Mouse (Mus musculus) cerebellum, adult 8-10 months (tissue): ENCODE data around the gene Lif.

Source experiments
- DNase-seq: peaks from one replicate; pipeline ENCODE4 v3.0.0; 2022

The Lif gene

DNA sequence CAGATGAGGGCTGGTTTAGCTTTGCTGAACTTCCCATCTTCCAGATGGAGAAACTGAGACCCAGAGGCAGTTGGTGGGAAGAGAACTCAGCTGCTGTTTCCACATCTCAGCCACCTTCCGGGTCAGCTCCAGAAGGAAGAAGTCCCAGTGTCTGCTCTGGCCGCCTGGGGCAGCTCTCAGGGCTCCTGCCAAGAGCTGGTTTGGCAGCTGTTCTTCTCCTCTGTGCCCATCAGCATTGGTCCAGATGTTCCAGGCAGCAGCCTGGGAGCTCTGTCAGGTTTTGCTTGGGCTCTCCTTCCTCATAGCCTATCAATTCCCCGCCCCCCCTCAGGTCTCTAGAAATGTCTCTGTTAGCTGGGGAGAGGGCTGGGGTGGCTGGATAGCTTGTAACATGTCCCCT is 43.3 kb downstream of the Lif start:
- no peak for DNase-seq

DNA sequence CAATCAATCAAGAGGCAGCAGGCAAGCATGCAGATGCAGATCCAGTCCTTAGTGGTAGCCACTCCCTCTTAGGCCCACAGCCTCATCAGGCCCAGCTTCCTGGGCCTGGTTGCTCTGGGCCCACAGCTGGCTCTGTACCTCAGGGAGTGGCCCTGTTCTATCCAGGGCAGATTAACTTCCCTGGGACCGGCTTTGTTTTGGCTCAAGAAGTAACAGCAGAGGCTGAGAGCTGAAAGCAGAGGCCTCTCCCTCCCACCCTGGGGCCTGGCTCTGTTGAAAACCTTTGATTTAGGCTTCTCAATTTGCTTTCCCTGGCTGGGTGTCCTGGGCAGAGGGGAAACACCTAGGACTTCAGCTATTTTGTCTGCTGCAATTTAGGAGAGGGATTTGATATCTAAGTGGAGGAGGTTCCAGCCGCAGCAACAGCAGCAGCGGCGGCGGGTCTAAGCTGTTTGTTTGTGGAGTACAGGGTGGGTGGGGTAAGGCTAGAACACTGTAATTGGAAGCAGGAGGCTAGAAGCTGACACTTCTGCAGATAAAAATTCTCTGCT is 45.1 kb downstream of the Lif start:
- no peak for DNase-seq

DNA sequence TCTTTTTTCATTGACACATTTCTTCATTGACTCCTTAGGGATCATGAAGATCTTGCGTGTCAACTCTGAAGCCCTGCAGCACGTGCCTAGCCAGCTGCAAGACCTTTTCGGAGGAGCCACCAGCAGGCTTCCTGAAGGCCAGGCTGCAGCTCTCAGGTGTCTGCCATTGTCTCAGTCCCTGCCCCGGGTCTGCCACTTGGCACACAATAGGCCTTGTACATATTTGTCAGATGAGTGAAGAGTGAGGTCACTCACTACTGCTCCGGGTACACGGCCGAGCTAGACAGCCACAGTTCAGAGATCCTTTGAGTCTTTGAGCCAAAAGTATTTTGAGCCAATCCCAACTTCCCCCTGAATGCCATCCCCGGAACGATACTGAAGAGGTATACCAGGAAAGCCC is 45.7 kb downstream of the Lif start:
- no peak for DNase-seq

DNA sequence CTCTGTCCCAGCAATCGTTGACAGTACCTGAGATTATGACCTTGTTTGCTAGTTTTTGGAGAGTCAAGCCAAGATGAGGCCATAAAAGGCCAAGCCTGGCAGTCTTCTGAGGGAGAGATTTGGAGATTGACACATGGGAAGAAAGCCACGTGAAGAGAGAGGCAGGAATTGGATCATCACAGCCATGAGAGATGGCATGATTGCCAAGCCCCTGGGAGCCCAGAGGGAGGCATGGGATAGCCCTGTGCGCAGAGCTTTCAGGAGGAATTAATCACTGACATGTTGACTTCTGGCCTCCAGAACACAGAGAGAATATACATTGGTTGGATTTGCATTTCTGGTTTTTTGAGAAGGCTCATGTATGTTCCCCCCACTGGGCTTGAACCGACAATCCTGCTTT is 46.8 kb downstream of the Lif start:
- DNase-seq, result no peak

DNA sequence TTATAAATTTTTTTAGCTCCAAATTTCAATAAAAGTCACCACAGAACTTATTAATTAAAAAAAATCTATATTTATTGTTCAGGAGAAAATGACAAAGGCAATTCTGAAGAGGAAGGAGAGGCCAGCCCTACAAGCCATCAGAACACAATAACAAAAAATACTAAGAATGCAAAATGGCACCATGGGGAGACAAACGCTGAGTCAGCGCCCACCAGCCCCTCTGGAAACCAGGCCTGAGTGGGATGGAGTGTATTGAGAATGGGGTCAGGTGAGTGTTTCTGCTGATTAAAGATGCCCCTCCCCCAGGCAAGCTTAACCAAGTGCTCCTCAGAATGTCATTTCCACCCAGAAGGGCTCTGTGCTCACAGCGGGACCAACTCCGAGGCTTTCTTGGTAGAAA is 47.7 kb downstream of the Lif start:
- DNase-seq, result no peak

DNA sequence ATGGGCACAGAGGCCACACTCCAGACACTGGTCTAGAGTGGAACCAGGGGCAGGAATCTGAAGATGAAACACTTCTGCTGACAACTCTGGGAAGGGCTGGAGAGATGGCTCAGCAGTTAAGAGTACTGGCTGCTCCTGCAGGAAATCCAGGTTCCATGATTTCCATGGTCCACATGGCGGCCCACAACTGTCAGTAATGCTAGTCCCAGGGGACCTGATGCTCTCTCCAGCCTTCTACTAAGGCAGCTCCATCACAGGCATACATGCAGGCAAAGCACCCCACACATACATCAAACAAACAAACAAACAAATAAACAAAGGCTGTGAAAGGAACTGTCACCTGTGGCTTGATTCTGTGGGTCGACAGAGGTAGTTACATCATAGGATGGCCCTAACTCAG is 48.7 kb downstream of the Lif start:
- DNase-seq, result no peak

DNA sequence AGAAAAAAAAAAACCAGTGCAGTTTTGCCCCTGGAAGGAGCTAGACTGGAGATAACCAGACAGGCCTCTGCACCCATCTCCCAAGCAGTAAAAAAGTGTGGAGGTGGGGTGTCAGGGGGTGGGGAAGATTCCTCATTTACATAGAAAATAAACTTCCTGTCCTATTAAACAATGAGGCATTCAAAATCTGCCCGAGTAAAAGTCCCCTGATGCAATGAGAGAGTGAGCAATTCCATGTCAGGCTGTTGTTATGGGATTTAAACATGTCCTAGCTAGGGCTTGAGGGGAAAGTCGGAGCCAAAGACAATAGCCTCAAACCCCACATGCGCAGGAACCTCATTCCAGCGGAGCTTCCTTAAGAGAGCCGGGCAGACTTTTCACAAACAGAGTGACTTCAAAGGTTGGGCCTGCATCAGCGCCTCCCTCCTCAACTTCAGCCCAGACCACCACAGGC is 50.7 kb downstream of the Lif start:
- no peak for DNase-seq

DNA sequence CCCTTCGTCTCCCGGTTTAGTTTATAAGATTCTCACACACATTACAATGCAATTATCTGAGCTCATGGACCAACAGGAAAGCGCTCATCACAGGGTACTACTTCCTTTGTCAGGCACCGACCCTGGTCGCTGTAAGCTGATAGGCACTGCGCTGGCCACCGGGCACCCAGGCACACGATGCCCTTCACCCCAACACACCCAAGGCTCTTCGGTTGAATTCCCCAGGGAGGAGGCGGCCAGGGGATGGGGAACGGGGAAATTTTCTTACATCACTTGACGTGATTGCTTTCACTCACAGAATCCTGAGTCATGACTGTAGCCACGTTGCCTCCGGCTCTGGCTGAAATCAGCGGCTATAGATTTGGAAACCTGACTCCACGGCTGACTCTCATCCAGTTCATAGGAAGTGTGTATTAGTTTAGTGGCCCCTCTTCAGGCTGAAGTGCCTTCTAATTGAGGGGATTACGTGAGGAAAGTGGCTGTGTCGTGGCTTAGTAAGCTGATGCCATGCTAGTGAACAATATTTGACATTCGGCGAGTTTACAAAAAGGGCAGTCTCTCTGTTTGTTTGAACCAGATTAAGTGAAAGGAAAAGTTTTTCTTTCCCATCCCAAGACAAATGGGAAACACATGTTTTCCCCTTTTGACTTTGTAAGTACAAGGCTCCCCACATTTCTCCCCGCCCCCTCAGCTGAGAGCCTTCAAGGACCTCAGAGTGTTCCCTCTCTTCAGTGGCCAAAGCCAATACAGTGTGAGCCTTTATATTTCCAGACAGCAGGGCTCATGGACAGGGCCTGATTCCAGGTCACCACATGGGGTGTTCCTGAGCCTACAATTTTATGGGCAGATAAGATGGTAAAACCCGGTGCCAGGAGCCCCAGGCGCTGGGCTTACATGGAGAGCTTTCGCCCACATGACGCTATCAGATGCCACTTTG is 51.4 kb downstream of the Lif start:
- no peak for DNase-seq

DNA sequence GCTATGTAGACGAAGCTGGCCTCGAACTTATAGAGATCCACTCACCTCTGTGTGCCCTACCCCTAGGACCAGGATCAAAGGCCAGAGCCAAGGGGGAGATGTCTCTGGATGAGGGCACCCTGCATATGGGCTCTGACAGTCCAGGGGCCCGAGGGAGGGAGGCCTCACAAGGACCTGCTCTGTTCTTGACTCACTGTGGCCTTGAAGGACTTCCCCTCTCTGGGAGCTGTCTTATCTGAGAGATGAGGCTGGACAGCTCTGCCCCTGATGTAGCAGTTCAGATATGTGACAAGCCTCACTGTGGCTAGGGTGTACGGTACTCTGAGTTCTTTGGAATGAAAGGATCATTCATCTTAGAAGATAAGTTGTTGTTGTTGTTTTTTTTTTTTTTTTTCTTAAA is 52.3 kb downstream of the Lif start:
- DNase-seq, result no peak

DNA sequence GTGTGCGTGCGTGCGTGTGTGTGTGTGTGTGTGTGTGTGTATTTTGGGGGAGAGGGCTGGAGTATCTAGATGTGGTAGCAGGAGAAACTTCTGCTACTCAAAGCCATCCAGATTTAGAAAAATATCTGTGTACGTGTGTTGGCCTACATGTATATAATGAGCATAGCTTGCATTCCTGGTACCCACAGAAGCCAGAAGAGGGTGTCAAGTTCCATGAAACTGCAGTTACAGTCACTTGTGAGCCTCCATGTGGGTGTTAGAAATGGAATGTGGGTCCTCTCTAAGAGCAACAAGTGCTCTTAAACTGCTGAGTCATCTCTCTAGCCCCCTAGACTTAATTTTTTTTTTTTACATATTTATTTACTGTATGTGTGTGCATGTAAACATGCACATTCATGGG is 53.0 kb downstream of the Lif start:
- DNase-seq, result no peak

DNA sequence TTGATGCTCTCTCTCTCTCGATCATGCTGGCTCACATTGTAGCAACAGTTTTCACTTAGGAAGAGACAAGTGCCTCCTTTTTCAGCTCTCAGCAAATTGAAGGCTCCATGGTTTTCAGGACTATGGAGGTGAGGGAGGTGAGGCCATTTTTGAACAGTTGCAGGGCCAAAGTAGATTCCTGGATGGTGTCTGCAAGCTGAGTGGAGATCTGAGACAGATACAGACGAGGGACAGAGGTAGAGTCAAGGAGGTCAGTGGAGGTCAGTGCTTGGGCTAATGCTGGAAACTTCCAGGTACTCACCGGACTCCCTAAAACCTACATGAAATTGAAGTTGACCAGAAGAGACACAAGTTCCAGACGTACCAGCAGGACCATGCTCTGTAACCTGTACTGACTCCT is 54.8 kb downstream of the Lif start:
- DNase-seq, result no peak

DNA sequence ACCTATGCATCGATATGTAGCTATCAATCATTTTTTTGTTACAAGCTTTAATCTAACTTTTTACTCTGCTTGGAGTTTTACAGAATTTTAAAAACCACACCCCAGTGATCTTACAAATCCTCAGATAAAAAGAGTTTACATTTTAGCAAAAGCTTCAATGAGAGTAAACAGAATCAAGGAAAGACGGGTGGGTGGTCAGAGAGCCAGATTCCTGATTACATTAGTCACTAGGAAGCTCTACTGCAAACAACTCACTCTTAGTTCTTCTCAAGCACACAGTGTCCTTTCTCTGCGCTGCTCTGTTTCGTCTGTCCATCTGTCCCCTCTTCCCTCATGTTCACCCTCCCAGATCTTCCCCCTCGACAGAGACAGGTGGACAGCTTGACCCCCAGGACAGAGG is 59.9 kb downstream of the Lif start:
- no peak for DNase-seq

DNA sequence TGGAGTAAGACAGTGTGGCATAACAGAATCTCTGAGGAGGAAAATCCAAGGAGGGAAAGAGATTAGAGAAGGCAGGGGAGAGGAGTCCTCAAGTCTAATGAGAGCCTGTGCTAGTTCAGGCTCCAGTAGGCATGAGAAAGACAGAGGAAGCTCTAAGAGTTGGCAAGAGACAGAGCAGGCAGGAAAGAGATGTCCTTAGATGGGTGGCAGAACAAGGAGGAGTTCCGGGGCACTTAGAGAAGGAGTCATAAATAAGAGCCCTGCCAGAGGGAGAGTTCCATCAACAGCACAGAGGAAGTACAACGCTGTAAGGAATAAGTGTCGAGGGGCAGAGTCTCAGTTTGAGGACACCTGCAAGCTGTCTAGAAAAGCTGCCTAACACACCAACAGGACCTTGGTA is 60.7 kb downstream of the Lif start:
- DNase-seq, result no peak

DNA sequence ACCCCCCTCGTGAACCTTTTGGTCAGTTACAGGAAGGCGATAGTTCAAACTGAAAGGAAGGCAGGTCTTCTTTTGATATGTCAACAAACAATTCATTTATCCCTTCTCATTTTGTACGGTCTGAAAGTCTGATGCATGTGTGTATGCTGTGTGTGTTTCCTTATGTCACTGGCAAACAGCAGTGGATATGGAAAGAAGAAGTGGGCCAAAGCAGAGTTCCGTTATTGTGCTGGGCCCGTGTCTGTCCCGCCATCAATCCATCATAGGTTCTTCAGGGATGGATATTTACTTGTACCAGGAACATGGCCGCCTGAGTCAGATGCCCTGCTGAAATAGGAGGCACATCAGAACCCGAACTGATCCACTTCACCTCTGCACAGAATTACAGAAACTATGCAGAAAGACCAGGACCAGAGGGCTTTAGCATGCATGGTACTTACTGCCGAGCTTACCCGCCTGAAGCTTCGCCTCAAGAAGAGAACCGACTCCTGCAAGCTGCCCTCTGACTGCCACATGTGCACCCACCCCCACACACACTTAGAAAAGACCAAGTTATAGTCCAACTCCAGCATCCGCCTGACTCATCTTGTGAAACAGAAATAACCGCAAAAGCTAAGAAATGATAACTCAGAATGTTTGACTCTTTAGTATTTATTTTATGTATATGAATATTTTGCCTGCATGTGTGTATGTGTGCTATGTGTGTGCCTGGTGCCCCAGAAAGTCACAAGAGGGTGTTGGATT is 62.0 kb downstream of the Lif start:
- DNase-seq, result no peak

DNA sequence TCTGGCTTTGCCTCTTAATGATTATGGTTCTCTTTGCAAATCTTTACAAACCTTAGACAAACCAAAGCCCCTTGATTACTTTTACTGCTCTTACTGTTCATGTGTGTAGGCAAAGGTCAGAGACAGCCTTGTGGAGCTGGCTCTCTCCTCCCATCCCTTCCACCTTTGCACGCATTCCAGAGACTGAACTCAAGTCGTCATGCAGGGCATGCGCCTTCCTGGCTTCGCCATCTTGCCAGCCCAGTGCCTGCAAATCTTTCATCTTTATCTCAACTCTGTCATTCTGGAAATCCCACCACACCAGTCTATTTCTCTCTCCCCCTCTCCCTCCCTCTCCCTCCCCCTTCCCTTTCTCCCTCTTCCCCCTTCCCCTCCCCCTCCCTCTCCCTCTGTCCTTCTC is 63.5 kb downstream of the Lif start:
- no peak for DNase-seq
